21 mouse cellular contexts compared by ENCODE assay signal in genomic region chr13:10725745-10726171, GRCm38 (mm10).
DNase-seq lines count a peak whose midpoint lies in the region; ATAC-seq and TF ChIP-seq lines count a peak whose summit lies in the region.
"Had no signal": no experiment of that assay in that cellular context is flagged by ENCODE, and none has a peak within 500 bp of the region (broad histone marks: within the 10 kb centered on the region; RNA-seq: fewer than 3 reads in every experiment).

No protein-coding gene starts in this region.

- peak in 1 of 2 experiments; percentile 23 for DNase-seq in layer of hippocampus, adult 2 months (ENCODE audit: low spot score in 2 of 2)
- DNase-seq in layer of hippocampus, postnatal 36 days = no peak
- DNase-seq in MN1 (ENCODE audit: low spot score) (peak; percentile 51), R1 (ENCODE audit: low read depth, low spot score) (peak; percentile 7)
- DNase-seq in forebrain, postnatal 0 days = peak; percentile 23
- no peak for DNase-seq in heart, postnatal 25 days (ENCODE audit: low spot score)
- DNase-seq: adrenal gland, adult 8-10 months; cerebellum, adult 11 months; cerebellum, postnatal 14 days; gastrocnemius, adult 2 months; heart, postnatal 10 days; lung, adult 2 months; right cerebral cortex, adult 18-20 months; thymus, postnatal 25 days had no signal

- no peaks in the 10 kb centered on the region for H3K36me3 ChIP-seq in forebrain, postnatal 0 days (ENCODE audit: insufficient read depth)
- H3K36me3 ChIP-seq in neural tube, embryonic 15.5 days = no peaks in the 10 kb centered on the region
- H3K36me3 ChIP-seq: embryonic facial prominence, embryonic 15.5 days; liver, embryonic 12.5 days; neural tube, embryonic 12.5 days had no signal

- no peak overlapping the region for H3K9ac ChIP-seq in forebrain, postnatal 0 days
- no peak overlapping the region for H3K9ac ChIP-seq in neural tube, embryonic 15.5 days (replicated peaks)
- H3K9ac ChIP-seq: embryonic facial prominence, embryonic 15.5 days; hindbrain, embryonic 14.5 days; liver, embryonic 12.5 days; neural tube, embryonic 12.5 days had no signal

- H3K4me1 ChIP-seq in forebrain, postnatal 0 days (ENCODE audit: insufficient read depth) = 0 out of 2 replicates have a peak, but pooled peaks cover 5% of the 10 kb centered on the region
- no peaks in the 10 kb centered on the region for H3K4me1 ChIP-seq in neural tube, embryonic 15.5 days
- H3K4me1 ChIP-seq: embryonic facial prominence, embryonic 15.5 days; liver, embryonic 12.5 days; neural tube, embryonic 12.5 days had no signal

- WGBS in forebrain, postnatal 0 days = 11% methylated on average over 3 of the region's 3 CpGs
- 63% methylated on average over 3 of the region's 3 CpGs for WGBS in neural tube, embryonic 15.5 days

- H3K4me3 ChIP-seq in layer of hippocampus, adult 2 months = no peak overlapping the region
- no peak overlapping the region for H3K4me3 ChIP-seq in forebrain, postnatal 0 days (ENCODE audit: low read depth, low read length)
- H3K4me3 ChIP-seq in neural tube, embryonic 15.5 days (replicated peaks) = no peak overlapping the region
- H3K4me3 ChIP-seq: embryonic facial prominence, embryonic 15.5 days; gastrocnemius, adult 2 months; liver, embryonic 12.5 days; neural tube, embryonic 12.5 days had no signal

- H3K9me3 ChIP-seq in forebrain, postnatal 0 days (ENCODE audit: low read length) = no peaks in the 10 kb centered on the region
- H3K9me3 ChIP-seq in neural tube, embryonic 15.5 days (replicated peaks) = no peaks in the 10 kb centered on the region
- H3K9me3 ChIP-seq: embryonic facial prominence, embryonic 15.5 days; liver, embryonic 12.5 days; neural tube, embryonic 12.5 days had no signal

- H3K4me2 ChIP-seq in forebrain, postnatal 0 days (ENCODE audit: low read depth) = no peak overlapping the region
- H3K4me2 ChIP-seq in neural tube, embryonic 15.5 days = no peak overlapping the region
- H3K4me2 ChIP-seq: embryonic facial prominence, embryonic 15.5 days; heart, embryonic 11.5 days; hindbrain, embryonic 14.5 days; liver, embryonic 12.5 days; neural tube, embryonic 12.5 days had no signal

- ATAC-seq in forebrain, postnatal 0 days = peak; percentile 87
- no peak for ATAC-seq in neural tube, embryonic 15.5 days (ENCODE audit: low FRiP score)
- ATAC-seq: intestine, embryonic 16.5 days; liver, embryonic 12.5 days had no signal

- intact Hi-C loops in heart, postnatal 25 days (cut with DNase I) = no loop called here

- TF ChIP-seq CTCF in layer of hippocampus, adult 2 months (conservative IDR thresholded peaks at IDR 0.05) = no peak
- TF ChIP-seq CTCF in forebrain, postnatal 0 days (IDR thresholded peaks at IDR 0.05; ENCODE audit: low read depth) = no peak

- peak overlapping the region; percentile 40 for H3K27ac ChIP-seq in layer of hippocampus, adult 2 months
- H3K27ac ChIP-seq in forebrain, postnatal 0 days (ENCODE audit: low read depth, low read length) = no peak overlapping the region
- H3K27ac ChIP-seq in neural tube, embryonic 15.5 days (replicated peaks) = no peak overlapping the region
- H3K27ac ChIP-seq: gastrocnemius, adult 2 months; hindbrain, embryonic 14.5 days; liver, embryonic 12.5 days; neural tube, embryonic 12.5 days had no signal

- H3K27me3 ChIP-seq in forebrain, postnatal 0 days (ENCODE audit: insufficient read depth, low read length) = no peaks in the 10 kb centered on the region
- no peaks in the 10 kb centered on the region for H3K27me3 ChIP-seq in neural tube, embryonic 15.5 days (replicated peaks)
- H3K27me3 ChIP-seq: embryonic facial prominence, embryonic 15.5 days; liver, embryonic 12.5 days; neural tube, embryonic 12.5 days had no signal

Comparison
In these comparisons a context has a peak if more than half of its experiments do, and no peak if none do; other contexts are left out.
1. DNase-seq: peak in MN1 (single experiment), R1 (single experiment) and forebrain, postnatal 0 days (single experiment); none in layer of hippocampus, postnatal 36 days (0 of 2) and heart, postnatal 25 days (single experiment).